In the genomic region with DNA sequence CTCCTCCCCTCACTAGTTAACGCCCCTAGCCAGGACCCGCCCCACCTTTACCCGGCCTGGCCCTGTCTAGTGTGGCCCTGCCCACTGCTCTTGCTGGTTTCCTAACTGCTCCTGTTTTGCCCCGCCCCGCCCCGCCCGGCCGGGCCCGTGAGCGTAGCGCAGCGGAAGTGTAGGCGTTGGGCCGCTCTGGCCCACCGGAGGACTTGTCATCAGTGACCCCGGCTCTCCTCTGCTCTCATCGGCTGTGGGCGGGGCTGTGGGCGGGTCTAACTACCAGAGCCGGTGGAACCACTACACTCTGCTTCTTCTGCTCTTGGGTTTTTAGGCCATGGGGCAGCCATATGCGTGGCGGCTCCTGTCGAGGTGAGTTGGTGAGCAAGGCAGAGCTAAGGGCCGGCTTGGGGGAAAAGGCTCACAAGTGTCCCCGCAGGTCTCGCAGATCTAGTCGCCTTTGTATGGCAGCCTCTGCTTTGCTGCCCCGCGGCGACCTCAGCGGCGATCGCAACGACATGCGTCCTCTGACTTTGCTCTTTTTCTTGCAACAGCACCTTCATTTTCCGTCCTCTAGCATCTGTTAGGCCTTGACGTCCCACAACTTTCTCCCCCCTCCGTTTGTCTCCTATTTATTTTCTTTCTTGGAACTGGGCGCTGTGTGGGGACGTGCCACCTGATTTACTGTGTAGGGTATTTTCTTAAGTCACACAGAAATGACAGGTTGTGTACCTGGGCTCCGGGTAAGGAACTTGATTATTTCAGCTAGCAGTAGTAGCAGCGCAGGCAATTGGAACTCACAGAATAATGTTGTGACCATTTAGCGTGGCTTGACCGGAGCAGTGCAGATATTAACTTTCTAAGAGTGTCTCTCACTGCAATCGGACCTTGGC, we compare ENCODE assay signal across 8 mouse cellular contexts. TPM values are rescaled to one million over a fixed set of nuclear protein-coding genes. Genes with fewer than 3 reads are reported as not detected.
A peak's percentile ranks its signal among the peaks of the same experiment; 100 is the strongest.
DNase-seq lines count a peak whose midpoint lies in the region; ATAC-seq lines count a peak whose summit lies in the region.

A gene (plus strand): TSS at position 148 of the 884 bp plus-strand sequence.

- no peaks in the 10 kb centered on the region for H3K9me3 ChIP-seq in hindbrain, embryonic 14.5 days (ENCODE audit: control insufficient read depth, low read length)

- ATAC-seq in hindbrain, embryonic 14.5 days (ENCODE audit: low FRiP score), result peak; percentile 100

- WGBS in hindbrain, embryonic 14.5 days, result 3% methylated on average over 45 of the region's 45 CpGs

- H3K4me1 ChIP-seq in hindbrain, embryonic 14.5 days (replicated peaks; ENCODE audit: control insufficient read depth, insufficient read depth, low read length), result peaks cover 8% of the 10 kb centered on the region

- H3K27ac ChIP-seq in hindbrain, embryonic 14.5 days, result peak within 1 kb of the TSS; percentile 82

- H3K9ac ChIP-seq in hindbrain, embryonic 14.5 days, result peak within 1 kb of the TSS; percentile 77

- H3K4me2 ChIP-seq in hindbrain, embryonic 14.5 days (replicated peaks), result peak within 1 kb of the TSS; percentile 52

- no peaks in the 10 kb centered on the region for H3K27me3 ChIP-seq in hindbrain, embryonic 14.5 days (ENCODE audit: control insufficient read depth, insufficient read depth, low read length)

- H3K4me3 ChIP-seq in hindbrain, embryonic 14.5 days (replicated peaks; ENCODE audit: low read length), result peak within 1 kb of the TSS; percentile 55

- H3K36me3 ChIP-seq in hindbrain, embryonic 14.5 days (replicated peaks; ENCODE audit: control insufficient read depth, insufficient read depth), result no peaks in the 10 kb centered on the region

- peak; percentile 99 for DNase-seq in R1 (ENCODE audit: low read depth, low spot score)
- peak; percentile 98 to 99 for DNase-seq in cerebellum, postnatal 25 days
- peak; percentile 90 to 95 for DNase-seq in frontal cortex, postnatal 25 days (ENCODE audit: low spot score in 2 of 2)
- DNase-seq in hindbrain, embryonic 14.5 days (ENCODE audit: low spot score), result peak; percentile 96
- DNase-seq in layer of hippocampus, postnatal 36 days, result peak; percentile 96 to 97
- DNase-seq in lung, postnatal 36 days, result peak; percentile 100
- peak; percentile 99 for DNase-seq in retina, postnatal 1 day
- DNase-seq in urinary bladder, adult 18-20 months (ENCODE audit: low spot score in 2 of 2), result peak; percentile 95 to 99

RNA-seq across cellular contexts. Expression of the gene that starts here (rescaled TPM):
- 28.4 and 32.3 TPM in 2 replicates for polyA plus RNA-seq in hindbrain, embryonic 14.5 days (2014; fragmentation: Nextera tagmentation; extraction: Ambion mirVana)
- 10 to 100 TPM; 16.2 to 19.9 TPM for total RNA-seq in layer of hippocampus, postnatal 36 days (2021)

Comparison
In these comparisons a context has a peak if more than half of its experiments do, and no peak if none do; other contexts are left out.
1. Peak in every context shown above with its lines: DNase-seq, ATAC-seq, H3K4me3 ChIP-seq and H3K27ac ChIP-seq.